24 mouse cellular contexts compared by ENCODE assay signal in genomic region chr11:99171442-99171841, GRCm38 (mm10). TPM values are rescaled to one million over a fixed set of nuclear protein-coding genes. Genes with fewer than 3 reads are reported as not detected.
"Had no signal": no experiment of that assay in that cellular context is flagged by ENCODE, and none has a peak within 500 bp of the region (broad histone marks: within the 10 kb centered on the region; RNA-seq: fewer than 3 reads in every experiment).

No protein-coding gene starts in this region.

- DNase-seq: kidney, adult 2 months; kidney, postnatal 25 days; layer of hippocampus, adult 9-11 months; layer of hippocampus, postnatal 36 days; liver; lung, adult 18-20 months; lung, postnatal 10 days; right cerebral cortex, postnatal 14 days; right cerebral cortex, postnatal 4 days had no signal

- H3K9ac ChIP-seq: intestine, embryonic 15.5 days; limb, embryonic 13.5 days; liver, embryonic 12.5 days; liver, embryonic 15.5 days; lung, embryonic 15.5 days; midbrain, embryonic 13.5 days had no signal

- H3K27ac ChIP-seq: intestine, embryonic 15.5 days; kidney, postnatal 0 days; layer of hippocampus, adult 2 months; left cerebral cortex, adult 2 months; limb, embryonic 13.5 days; liver, embryonic 12.5 days; liver, embryonic 15.5 days; lung, embryonic 15.5 days; midbrain, embryonic 10.5 days; midbrain, embryonic 13.5 days had no signal

- ATAC-seq: intestine, embryonic 15.5 days; liver, embryonic 12.5 days; midbrain, embryonic 13.5 days; midbrain, embryonic 16.5 days had no signal

- H3K4me2 ChIP-seq: intestine, embryonic 15.5 days; limb, embryonic 13.5 days; liver, embryonic 12.5 days; liver, embryonic 15.5 days; lung, embryonic 15.5 days; midbrain, embryonic 13.5 days had no signal

- H3K4me3 ChIP-seq: intestine, embryonic 15.5 days; layer of hippocampus, adult 2 months; left cerebral cortex, adult 2 months; limb, embryonic 13.5 days; liver, embryonic 12.5 days; liver, embryonic 15.5 days; lung, embryonic 15.5 days; megakaryocyte, embryonic 14.5 days; midbrain, embryonic 10.5 days; midbrain, embryonic 13.5 days; myocyte had no signal

- H3K36me3 ChIP-seq: intestine, embryonic 15.5 days; limb, embryonic 13.5 days; liver, embryonic 12.5 days; liver, embryonic 15.5 days; lung, embryonic 15.5 days; midbrain, embryonic 10.5 days; midbrain, embryonic 13.5 days had no signal

- H3K4me1 ChIP-seq: intestine, embryonic 15.5 days; liver, embryonic 12.5 days; liver, embryonic 15.5 days; lung, embryonic 15.5 days; megakaryocyte, embryonic 14.5 days; midbrain, embryonic 13.5 days had no signal

- H3K9me3 ChIP-seq: intestine, embryonic 15.5 days; limb, embryonic 13.5 days; liver, embryonic 12.5 days; liver, embryonic 15.5 days; lung, embryonic 15.5 days; midbrain, embryonic 10.5 days had no signal

- H3K27me3 ChIP-seq: intestine, embryonic 15.5 days; limb, embryonic 13.5 days; liver, embryonic 12.5 days; liver, embryonic 15.5 days; lung, embryonic 15.5 days; midbrain, embryonic 13.5 days had no signal

RNA-seq across cellular contexts. Expression of gene Ccr7, which starts 16.6 kb away (rescaled TPM):
- polyA plus RNA-seq: kidney, embryonic 14.5 days; midbrain, embryonic 13.5 days; neural tube, embryonic 14.5 days had no signal
